Comparison of ENCODE assay signal across 8 mouse cellular contexts in genomic region chr19:5039301-5040114, GRCm38 (mm10). TPM values are rescaled to one million over a fixed set of nuclear protein-coding genes. Genes with fewer than 3 reads are reported as not detected.
DNase-seq lines count a peak whose midpoint lies in the region; ATAC-seq and TF ChIP-seq lines count a peak whose summit lies in the region.

No protein-coding gene starts in this region.

- peak overlapping the region; percentile 100 for H3K4me2 ChIP-seq in forebrain, embryonic 13.5 days
- H3K4me2 ChIP-seq in kidney, postnatal 0 days (ENCODE audit: low read length): peak overlapping the region; percentile 98
- peak overlapping the region; percentile 98 for H3K4me2 ChIP-seq in neural tube, embryonic 12.5 days (replicated peaks)

- 26% methylated on average over 41 of the region's 41 CpGs for WGBS in bone marrow, adult 2 months
- WGBS in forebrain, embryonic 13.5 days: 9% methylated on average over 41 of the region's 41 CpGs
- 9% methylated on average over 41 of the region's 41 CpGs for WGBS in kidney, postnatal 0 days
- WGBS in neural tube, embryonic 12.5 days: 13% methylated on average over 41 of the region's 41 CpGs

- TF ChIP-seq POLR2A in bone marrow, adult 2 months (IDR thresholded peaks at IDR 0.05; ENCODE audit: borderline replicate concordance, control insufficient read depth, low read depth, low read length): no peak

- H3K4me3 ChIP-seq in layer of hippocampus, adult 2 months: peak overlapping the region; percentile 92
- H3K4me3 ChIP-seq in bone marrow, adult 2 months (replicated peaks; ENCODE audit: control insufficient read depth, low read depth, low read length): peak overlapping the region; percentile 91
- peak overlapping the region; percentile 97 for H3K4me3 ChIP-seq in forebrain, embryonic 13.5 days
- H3K4me3 ChIP-seq in kidney, postnatal 0 days (replicated peaks; ENCODE audit: low read depth, low read length): peak overlapping the region; percentile 79
- H3K4me3 ChIP-seq in neural tube, embryonic 12.5 days: peak overlapping the region; percentile 89

- no peaks in the 10 kb centered on the region; the same call in 1 of the 2 replicates for H3K4me1 ChIP-seq in bone marrow, adult 2 months (ENCODE audit: control insufficient read depth, insufficient read depth, low read length)
- H3K4me1 ChIP-seq in forebrain, embryonic 13.5 days: peaks cover 43% of the 10 kb centered on the region
- peaks cover 23% of the 10 kb centered on the region for H3K4me1 ChIP-seq in kidney, postnatal 0 days (replicated peaks; ENCODE audit: insufficient read depth, low read length)
- H3K4me1 ChIP-seq in neural tube, embryonic 12.5 days: peaks cover 37% of the 10 kb centered on the region

- TF ChIP-seq CTCF in layer of hippocampus, adult 2 months (conservative IDR thresholded peaks at IDR 0.05): no peak
- no peak for TF ChIP-seq CTCF in bone marrow, adult 2 months (IDR thresholded peaks at IDR 0.05; ENCODE audit: control insufficient read depth, insufficient read depth, low read length)
- TF ChIP-seq CTCF in kidney, postnatal 0 days (IDR thresholded peaks at IDR 0.05; ENCODE audit: low read depth): no peak

- peak; percentile 7; the same call in 1 of the 2 replicates for ATAC-seq in forebrain, embryonic 13.5 days
- peak; percentile 5; the same call in 1 of the 2 replicates for ATAC-seq in kidney, postnatal 0 days (replicated peaks; ENCODE audit: low FRiP score, low read depth)
- peak; percentile 18 for ATAC-seq in neural tube, embryonic 12.5 days (ENCODE audit: low FRiP score, low read depth)
- no peak for ATAC-seq in granulocyte monocyte progenitor cell, adult 5-6 weeks (replicated peaks; ENCODE audit: poor library complexity, severe bottlenecking)

- H3K9me3 ChIP-seq in forebrain, embryonic 13.5 days (replicated peaks): no peaks in the 10 kb centered on the region
- no peaks in the 10 kb centered on the region for H3K9me3 ChIP-seq in kidney, postnatal 0 days (replicated peaks; ENCODE audit: low read length)
- no peaks in the 10 kb centered on the region for H3K9me3 ChIP-seq in neural tube, embryonic 12.5 days

- peaks cover 17% of the 10 kb centered on the region for H3K36me3 ChIP-seq in forebrain, embryonic 13.5 days (ENCODE audit: poor library complexity, severe bottlenecking)
- 0 out of 2 replicates have a peak, but pooled peaks cover 2% of the 10 kb centered on the region for H3K36me3 ChIP-seq in kidney, postnatal 0 days (ENCODE audit: insufficient read depth, low read length)
- H3K36me3 ChIP-seq in neural tube, embryonic 12.5 days: peaks cover 9% of the 10 kb centered on the region; the same call in 1 of the 2 replicates

- peak overlapping the region; percentile 96 for H3K27ac ChIP-seq in layer of hippocampus, adult 2 months
- no peak overlapping the region for H3K27ac ChIP-seq in bone marrow, adult 2 months (ENCODE audit: control insufficient read depth, insufficient read depth, low read depth, low read length, poor library complexity)
- H3K27ac ChIP-seq in forebrain, embryonic 13.5 days: peak overlapping the region; percentile 82
- peak overlapping the region; percentile 64; the same call in 1 of the 2 replicates for H3K27ac ChIP-seq in kidney, postnatal 0 days
- peak overlapping the region; percentile 12; the same call in 1 of the 2 replicates for H3K27ac ChIP-seq in neural tube, embryonic 12.5 days

- H3K27me3 ChIP-seq in forebrain, embryonic 13.5 days: no peaks in the 10 kb centered on the region
- no peaks in the 10 kb centered on the region for H3K27me3 ChIP-seq in kidney, postnatal 0 days (ENCODE audit: insufficient read depth, low read length)
- H3K27me3 ChIP-seq in neural tube, embryonic 12.5 days (replicated peaks): no peaks in the 10 kb centered on the region

- no peak for DNase-seq in layer of hippocampus, adult 2 months (ENCODE audit: low spot score in 2 of 2)
- no peak for DNase-seq in layer of hippocampus, adult 9-10 months (ENCODE audit: low spot score)
- peak; percentile 15 for DNase-seq in kidney, postnatal 0 days (ENCODE audit: low spot score)
- DNase-seq in retina, postnatal 1 day: no peak

- peak overlapping the region; percentile 91 for H3K9ac ChIP-seq in forebrain, embryonic 13.5 days
- H3K9ac ChIP-seq in kidney, postnatal 0 days (ENCODE audit: low read depth, low read length): peak overlapping the region; percentile 90
- H3K9ac ChIP-seq in neural tube, embryonic 12.5 days: peak overlapping the region; percentile 76

RNA-seq across cellular contexts. Expression of gene AC124502.3, which starts 0.8 kb away (rescaled TPM):
- total RNA-seq in layer of hippocampus, adult 2 months (2021): 1 to 10 TPM; 4.1 to 7.6 TPM
- polyA plus RNA-seq in bone marrow, adult 2 months (2011; ENCODE audit: insufficient read depth, insufficient read length, low replicate concordance, missing spikeins): not detected in 2 replicates
- 3.2 and 3.4 TPM in 2 replicates for polyA plus RNA-seq in forebrain, embryonic 13.5 days (2015; fragmentation: Nextera tagmentation; extraction: Ambion mirVana)
- 1.1 and 1.3 TPM in 2 replicates for polyA plus RNA-seq in kidney, postnatal 0 days (2015; fragmentation: Nextera tagmentation; extraction: Ambion mirVana)
- polyA plus RNA-seq in neural tube, embryonic 12.5 days (2016; fragmentation: Nextera tagmentation; extraction: Ambion mirVana): 2.4 and 3.4 TPM in 2 replicates
- total RNA-seq in granulocyte monocyte progenitor cell, adult 5-6 weeks (2014; fragmentation: Nextera tagmentation): 1.3 and 1.4 TPM in 2 replicates
- total RNA-seq in granulocyte monocyte progenitor cell, adult 5-6 weeks (2017): 5.4 TPM in 1 of 2 replicates, not detected in the other

RNA-seq across cellular contexts. Expression of gene B4gat1, which starts 0.9 kb away (rescaled TPM):
- total RNA-seq in layer of hippocampus, adult 2 months (2021): 100 to 1,000 TPM; 112 to 130 TPM
- 5.9 and 8.3 TPM in 2 replicates for polyA plus RNA-seq in bone marrow, adult 2 months (2011; ENCODE audit: insufficient read depth, insufficient read length, low replicate concordance, missing spikeins)
- 39.4 and 40.3 TPM in 2 replicates for polyA plus RNA-seq in forebrain, embryonic 13.5 days (2015; fragmentation: Nextera tagmentation; extraction: Ambion mirVana)
- 57.1 and 64.2 TPM in 2 replicates for polyA plus RNA-seq in kidney, postnatal 0 days (2015; fragmentation: Nextera tagmentation; extraction: Ambion mirVana)
- polyA plus RNA-seq in neural tube, embryonic 12.5 days (2016; fragmentation: Nextera tagmentation; extraction: Ambion mirVana): 48.2 and 50.0 TPM in 2 replicates
- total RNA-seq in granulocyte monocyte progenitor cell, adult 5-6 weeks (2014; fragmentation: Nextera tagmentation): 4.8 and 6.1 TPM in 2 replicates
- 2.6 and 11.6 TPM in 2 replicates for total RNA-seq in granulocyte monocyte progenitor cell, adult 5-6 weeks (2017)

RNA-seq across cellular contexts. Expression of gene Brms1, which starts 1.6 kb away (rescaled TPM):
- 10 to 100 TPM; 21.4 to 25.3 TPM for total RNA-seq in layer of hippocampus, adult 2 months (2021)
- 40.6 and 68.0 TPM in 2 replicates for polyA plus RNA-seq in bone marrow, adult 2 months (2011; ENCODE audit: insufficient read depth, insufficient read length, low replicate concordance, missing spikeins)
- 56.0 and 63.2 TPM in 2 replicates for polyA plus RNA-seq in forebrain, embryonic 13.5 days (2015; fragmentation: Nextera tagmentation; extraction: Ambion mirVana)
- 40.2 and 44.0 TPM in 2 replicates for polyA plus RNA-seq in kidney, postnatal 0 days (2015; fragmentation: Nextera tagmentation; extraction: Ambion mirVana)
- polyA plus RNA-seq in neural tube, embryonic 12.5 days (2016; fragmentation: Nextera tagmentation; extraction: Ambion mirVana): 58.7 TPM in 2 replicates
- 32.0 and 35.7 TPM in 2 replicates for total RNA-seq in granulocyte monocyte progenitor cell, adult 5-6 weeks (2014; fragmentation: Nextera tagmentation)
- 33.6 and 43.3 TPM in 2 replicates for total RNA-seq in granulocyte monocyte progenitor cell, adult 5-6 weeks (2017)

RNA-seq across cellular contexts. Expression of gene Rin1, which starts 10.8 kb away (rescaled TPM):
- 100 to 1,000 TPM; 117 to 119 TPM for total RNA-seq in layer of hippocampus, adult 2 months (2021)
- polyA plus RNA-seq in bone marrow, adult 2 months (2011; ENCODE audit: insufficient read depth, insufficient read length, low replicate concordance, missing spikeins): 0.68 and 3.6 TPM in 2 replicates
- polyA plus RNA-seq in forebrain, embryonic 13.5 days (2015; fragmentation: Nextera tagmentation; extraction: Ambion mirVana): 0.62 and 0.78 TPM in 2 replicates
- 2.8 and 3.2 TPM in 2 replicates for polyA plus RNA-seq in kidney, postnatal 0 days (2015; fragmentation: Nextera tagmentation; extraction: Ambion mirVana)
- polyA plus RNA-seq in neural tube, embryonic 12.5 days (2016; fragmentation: Nextera tagmentation; extraction: Ambion mirVana): 2.0 and 2.5 TPM in 2 replicates
- not detected in 2 replicates for total RNA-seq in granulocyte monocyte progenitor cell, adult 5-6 weeks (2014; fragmentation: Nextera tagmentation)
- total RNA-seq in granulocyte monocyte progenitor cell, adult 5-6 weeks (2017): 0.21 and 1.0 TPM in 2 replicates

RNA-seq across cellular contexts. Expression of gene Slc29a2, which starts 15.8 kb away (rescaled TPM):
- 10 to 100 TPM; 16.2 to 16.7 TPM for total RNA-seq in layer of hippocampus, adult 2 months (2021)
- 1.3 and 1.7 TPM in 2 replicates for polyA plus RNA-seq in bone marrow, adult 2 months (2011; ENCODE audit: insufficient read depth, insufficient read length, low replicate concordance, missing spikeins)
- 6.9 and 8.3 TPM in 2 replicates for polyA plus RNA-seq in forebrain, embryonic 13.5 days (2015; fragmentation: Nextera tagmentation; extraction: Ambion mirVana)
- 4.9 and 5.4 TPM in 2 replicates for polyA plus RNA-seq in kidney, postnatal 0 days (2015; fragmentation: Nextera tagmentation; extraction: Ambion mirVana)
- 6.1 and 6.2 TPM in 2 replicates for polyA plus RNA-seq in neural tube, embryonic 12.5 days (2016; fragmentation: Nextera tagmentation; extraction: Ambion mirVana)
- 3.1 and 12.2 TPM in 2 replicates for total RNA-seq in granulocyte monocyte progenitor cell, adult 5-6 weeks (2014; fragmentation: Nextera tagmentation)
- 2.5 and 4.2 TPM in 2 replicates for total RNA-seq in granulocyte monocyte progenitor cell, adult 5-6 weeks (2017)
